Mouse (Mus musculus) limb, embryonic 15.5 days (tissue): ENCODE results near the gene Acvr1b. TPM values are rescaled to one million over a fixed set of nuclear protein-coding genes. Genes with fewer than 3 reads are reported as not detected.

ENCODE experiments used
- ATAC-seq: fragments of 200-750 bp; cut with Nextera tagmentation; 2 replicates; pipeline ENCODE4 v1.8.0; 2017; ENCODE audit warnings: low read depth, moderate TSS enrichment; ENCODE audit not compliant: insufficient number of reproducible peaks, low FRiP score, low TSS enrichment
- H3K27ac ChIP-seq: fragments of 300-500 bp; sonication (generic); 2 replicates; pipeline ENCODE4 v1.5.1; 2015; ENCODE audit warnings: moderate library complexity, mild to moderate bottlenecking, inconsistent platforms
- H3K27me3 ChIP-seq: fragments of 300-500 bp; sonication (generic); 2 replicates; pipeline ENCODE4 v1.6.1; 2015; ENCODE audit warnings: inconsistent platforms
- H3K36me3 ChIP-seq: fragments of 300-500 bp; sonication (generic); 2 replicates; pipeline ENCODE4 v1.6.1; 2015; ENCODE audit warnings: inconsistent platforms
- H3K4me1 ChIP-seq: fragments of 300-500 bp; sonication (generic); 2 replicates; pipeline ENCODE4 v1.6.1; 2015; ENCODE audit warnings: inconsistent platforms
- H3K4me2 ChIP-seq: fragments of 300-500 bp; sonication (generic); 2 replicates; pipeline ENCODE4 v1.6.1; 2015; ENCODE audit warnings: mild to moderate bottlenecking, inconsistent platforms
- H3K4me3 ChIP-seq: fragments of 300-500 bp; sonication (generic); 2 replicates; pipeline ENCODE4 v1.5.1; 2015; ENCODE audit warnings: mild to moderate bottlenecking, inconsistent platforms
- H3K9ac ChIP-seq: fragments of 300-500 bp; sonication (generic); 2 replicates; pipeline ENCODE4 v1.6.1; 2015; ENCODE audit warnings: inconsistent platforms
- H3K9me3 ChIP-seq: fragments of 300-500 bp; sonication (generic); 2 replicates; pipeline ENCODE4 v1.6.1; 2016; ENCODE audit warnings: inconsistent platforms
- WGBS: fragments of 180-500 bp; shearing (Covaris S2); methylation state at CpG from one replicate; pipeline ENCODE4 v1.1.7; 2015; 5-methylcytosine and 5-hydroxymethylcytosine counted together
- microRNA-seq: library from miRNA; unstranded; fragments of <30 nt; microRNA quantifications from one replicate; pipeline ENCODE4, GENCODE M21; 2016
- polyA plus RNA-seq: library from polyadenylated mRNA; unstranded; fragments of >200 nt; fragmentation: Nextera tagmentation; extraction: Ambion mirVana; gene quantifications from 2 replicates; pipeline ENCODE4 v1.2.1, GENCODE M21; 2015

Acvr1b gene
- polyA plus RNA-seq, 1 experiment from 2014 or later, result 10.9 TPM

- Histone ChIP-seq H3K27ac (peak overlapping the region; percentile 93), H3K4me2 (peak overlapping the region; percentile 29), H3K9ac (0 out of 2 replicates have a peak overlapping the region, but pooled peaks have one; percentile 10), H3K4me1 (peaks cover 52% of the 10 kb centered on the region), H3K9me3 (no peaks in the 10 kb centered on the region), H3K36me3 (no peaks in the 10 kb centered on the region), H3K4me3 (0 out of 2 replicates have a peak overlapping the region, but pooled peaks have one; percentile 5), H3K27me3 (no peaks in the 10 kb centered on the region)
- no peak for ATAC-seq
- 21% methylated on average over 13 of the region's 13 CpGs for WGBS
Observed at GRCm38 (mm10) chr15:101260874-101261622, 87.2 kb downstream of the Acvr1b start.

DNA sequence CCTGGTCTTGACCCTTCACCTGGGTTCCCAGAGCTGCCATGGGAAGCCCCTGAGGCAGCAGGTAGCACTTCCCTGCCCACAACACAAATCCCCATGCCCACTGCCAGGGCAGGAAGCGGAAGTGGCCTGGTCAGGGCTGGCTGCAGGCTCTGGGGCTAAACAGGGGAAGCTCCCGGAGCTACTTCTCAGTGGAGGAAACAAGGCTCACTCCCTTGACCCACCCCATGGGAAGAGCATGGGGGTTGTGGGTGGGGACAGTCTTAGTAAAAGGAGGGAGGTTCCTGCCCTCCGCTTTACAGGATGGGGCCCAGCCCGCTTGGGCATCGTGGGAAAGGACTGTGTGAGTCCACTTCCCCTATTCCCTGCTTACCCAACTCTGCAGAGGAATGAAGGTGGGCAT, 88.6 kb downstream of the Acvr1b start:
- H3K4me2 ChIP-seq, result no peak overlapping the region
- H3K27ac ChIP-seq, result peak overlapping the region; percentile 93

More for the DNA sequence above, 88.6 kb downstream of the Acvr1b start:
- H3K4me1 ChIP-seq, result peaks cover 61% of the 10 kb centered on the region
- H3K27me3 ChIP-seq, result no peaks in the 10 kb centered on the region
- ATAC-seq, result no peak
- no peak overlapping the region for H3K9ac ChIP-seq
- H3K4me3 ChIP-seq, result no peak overlapping the region
- WGBS, result 53% methylated on average over 5 of the region's 5 CpGs
- H3K36me3 ChIP-seq, result no peaks in the 10 kb centered on the region
- no peaks in the 10 kb centered on the region for H3K9me3 ChIP-seq

Small RNA genes lying within 50 kb of the gene (microRNA-seq; reads per million reads assigned to microRNA genes)
- 1.6 reads per million for gene Mir6962

Other genes starting within 250 kb of the Acvr1b start
- gene Gm47841, start 126.7 kb upstream of the Acvr1b start, polyA plus RNA-seq, result not detected in 2 replicates
- gene Fignl2, start 95.5 kb upstream of the Acvr1b start, polyA plus RNA-seq, result 0.09 and 0.12 TPM in 2 replicates
- gene Ankrd33, start 58.3 kb upstream of the Acvr1b start, polyA plus RNA-seq, result not detected in 2 replicates
- gene Acvrl1, start 45.5 kb upstream of the Acvr1b start, polyA plus RNA-seq, result 16.3 and 17.7 TPM in 2 replicates
- gene Grasp, start 50.1 kb downstream of the Acvr1b start, polyA plus RNA-seq, result 5.3 and 7.2 TPM in 2 replicates
- gene Nr4a1, start 80.2 kb downstream of the Acvr1b start, polyA plus RNA-seq, result 14.7 and 18.4 TPM in 2 replicates
- gene Atg101, start 110.2 kb downstream of the Acvr1b start, polyA plus RNA-seq, result 69.7 and 69.9 TPM in 2 replicates
- 0.50 and 0.84 TPM in 2 replicates for gene 6030408B16Rik, start 119.1 kb downstream of the Acvr1b start, polyA plus RNA-seq
- 22.6 and 25.3 TPM in 2 replicates for gene Krt80, start 196.1 kb downstream of the Acvr1b start, polyA plus RNA-seq
- 162 and 164 TPM in 2 replicates for gene Krt7, start 237.0 kb downstream of the Acvr1b start, polyA plus RNA-seq